Mouse (Mus musculus) embryo, embryonic 11.5 days (tissue): ENCODE measurements around the gene Pla2g10.
A peak's percentile ranks its signal among the peaks of the same experiment; 100 is the strongest.
"Not testable (repeated sequence)": the region's sequence is repeated elsewhere in the genome, so short reads cannot be mapped to it uniquely, and the experiment has no call there.

Experiments
- DNase-seq: peaks from one replicate; pipeline ENCODE4 v3.0.0-alpha.2; 2012; ENCODE audit warnings: low read depth, low spot score

Gene Pla2g10

GRCm38 (mm10) chr16:13729428-13729827 is 1.4 kb downstream of the Pla2g10 start:
- no peak for DNase-seq

DNA sequence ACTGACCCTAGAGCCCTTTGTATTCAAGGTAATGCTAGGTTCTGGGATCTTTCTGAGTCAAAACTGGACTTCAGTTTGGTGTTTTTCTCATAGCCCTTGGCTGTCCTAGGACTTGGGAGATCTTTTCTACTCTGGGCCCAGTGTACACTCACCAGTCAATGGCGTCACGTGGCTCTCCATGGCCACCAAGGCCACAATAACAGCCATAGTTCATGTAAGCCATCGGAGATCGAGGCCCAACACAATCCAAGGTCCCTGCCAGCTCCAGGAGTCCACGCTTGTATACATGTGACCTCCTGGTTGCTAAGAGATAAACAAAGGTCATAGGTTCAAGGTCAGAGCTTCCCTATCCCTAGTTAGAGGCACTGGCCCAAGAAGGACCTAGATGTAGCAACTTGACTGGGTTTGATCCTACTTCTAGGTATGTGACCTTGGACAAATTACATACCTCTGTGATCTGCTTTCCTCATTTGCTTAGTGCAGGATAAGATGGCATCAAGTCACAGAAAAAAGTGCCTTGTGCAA is 2.9 kb downstream of the Pla2g10 start:
- no peak for DNase-seq

DNA sequence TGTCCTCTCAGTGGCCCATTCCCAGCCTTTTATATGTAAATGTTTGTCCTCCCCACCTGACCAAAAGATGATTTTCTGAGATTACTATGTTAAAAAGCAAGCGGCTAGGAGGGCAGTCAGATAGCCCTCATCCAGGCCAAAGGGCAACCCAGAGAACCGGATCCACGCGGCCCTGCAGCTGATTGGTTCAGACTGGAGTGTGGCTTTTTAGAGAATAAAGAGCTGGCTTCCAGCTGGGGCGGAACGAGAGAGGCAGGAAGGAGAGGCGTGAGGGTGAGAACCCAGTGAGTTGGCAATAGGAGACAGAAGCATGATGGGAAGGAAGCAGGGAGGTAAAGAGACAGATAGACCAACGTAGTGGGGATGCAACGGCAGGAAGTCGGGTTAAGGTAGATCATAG is 7.8 kb downstream of the Pla2g10 start:
- no peak for DNase-seq

DNA sequence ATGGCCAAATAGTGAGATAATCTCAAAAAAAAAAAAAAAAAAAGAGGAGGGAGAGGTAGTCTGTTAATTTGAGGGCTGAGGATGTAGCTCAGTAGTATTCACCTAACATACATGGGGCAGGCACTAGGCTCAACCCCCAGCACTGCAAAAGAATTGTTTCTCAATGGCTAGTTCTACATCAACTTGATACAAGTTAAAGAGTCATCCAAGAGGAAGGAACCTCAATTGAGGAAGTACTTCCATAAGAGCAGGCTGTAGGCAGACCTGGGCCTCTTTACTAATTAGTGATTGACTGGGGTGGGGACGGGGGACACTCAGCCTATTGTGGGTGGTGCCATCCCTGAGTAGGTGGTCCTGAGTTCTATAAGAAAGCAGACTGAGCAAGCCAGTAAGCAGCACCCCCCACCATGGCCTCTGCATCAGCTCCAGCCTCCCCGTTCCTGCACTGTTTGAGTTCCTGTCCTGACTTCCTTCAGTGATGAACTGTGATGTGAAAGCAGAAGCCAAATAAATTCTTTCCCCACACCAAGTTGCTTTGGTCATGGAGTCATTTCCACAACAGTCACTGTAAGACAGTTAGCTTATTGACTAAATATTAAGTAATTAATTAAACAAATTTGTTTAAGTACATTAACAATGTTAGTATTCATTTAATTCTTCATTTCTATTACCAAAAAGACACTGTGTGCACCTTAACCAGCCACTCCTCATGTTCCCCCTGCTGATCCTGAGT is 13.8 kb downstream of the Pla2g10 start:
- DNase-seq: no peak

DNA sequence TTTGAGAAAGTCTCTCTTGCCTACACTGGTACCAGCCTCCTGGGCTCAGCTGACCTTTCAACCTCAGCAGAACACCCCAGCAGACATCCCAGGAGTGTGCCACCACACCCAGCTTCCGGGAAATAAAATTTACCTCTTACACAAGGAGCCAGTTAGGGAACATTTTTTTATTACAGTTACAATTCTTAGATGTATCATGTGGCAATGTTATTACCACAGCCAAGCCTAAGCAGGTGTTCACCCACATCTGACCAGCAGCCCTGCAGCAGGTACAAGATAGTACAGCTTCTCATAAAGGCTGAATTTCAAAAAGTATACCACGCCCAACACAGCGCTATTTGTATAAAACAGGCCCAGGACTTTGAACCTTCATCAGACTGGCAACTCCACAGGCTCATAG is 15.9 kb downstream of the Pla2g10 start:
- no peak for DNase-seq

GRCm38 (mm10) chr16:13704676-13705075 is 26.1 kb downstream of the Pla2g10 start:
- DNase-seq: no peak

DNA sequence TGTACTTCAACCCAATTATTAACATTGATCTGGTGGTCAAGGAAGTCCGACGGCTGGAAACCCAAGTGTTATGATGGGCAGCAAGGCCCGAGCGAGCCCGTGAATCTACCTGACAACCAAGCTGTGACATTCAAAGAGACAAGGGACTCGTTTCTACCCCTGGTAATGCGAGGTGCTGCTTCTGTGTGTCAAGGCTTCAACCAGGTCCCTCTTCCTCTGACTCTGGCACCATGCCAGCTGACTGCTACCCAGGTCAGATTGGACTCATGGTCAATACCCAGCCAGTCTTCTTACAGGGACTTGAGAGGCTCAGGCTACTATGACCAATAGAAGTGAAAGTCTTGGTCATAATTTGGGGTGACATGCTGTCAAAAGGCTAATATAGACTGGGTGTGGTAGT is 28.6 kb downstream of the Pla2g10 start:
- no peak for DNase-seq

- no peak for DNase-seq
Observed at GRCm38 (mm10) chr16:13698998-13699397, 31.8 kb downstream of the Pla2g10 start.

- DNase-seq: no peak
Observed at GRCm38 (mm10) chr16:13678601-13679319, 52.0 kb downstream of the Pla2g10 start.

DNA sequence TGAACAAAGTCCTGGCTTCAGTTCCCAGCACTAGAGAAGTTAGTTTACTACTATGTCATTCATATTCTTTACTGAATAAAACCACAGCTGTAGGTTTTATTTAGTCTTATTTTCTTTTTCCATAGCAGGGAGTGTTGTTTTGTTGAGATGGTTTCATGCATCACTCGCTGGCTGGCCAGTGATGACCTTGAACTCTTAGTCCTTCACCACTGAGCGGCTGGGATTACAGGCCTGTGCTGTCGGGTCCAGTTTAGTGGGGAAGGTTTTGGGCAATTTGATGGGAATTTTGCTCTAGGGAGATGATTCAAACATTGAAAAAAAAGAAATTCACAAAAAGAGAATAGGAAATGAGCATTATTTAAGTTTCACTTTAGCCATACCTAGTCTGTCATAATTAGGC is 56.3 kb downstream of the Pla2g10 start:
- no peak for DNase-seq

DNA sequence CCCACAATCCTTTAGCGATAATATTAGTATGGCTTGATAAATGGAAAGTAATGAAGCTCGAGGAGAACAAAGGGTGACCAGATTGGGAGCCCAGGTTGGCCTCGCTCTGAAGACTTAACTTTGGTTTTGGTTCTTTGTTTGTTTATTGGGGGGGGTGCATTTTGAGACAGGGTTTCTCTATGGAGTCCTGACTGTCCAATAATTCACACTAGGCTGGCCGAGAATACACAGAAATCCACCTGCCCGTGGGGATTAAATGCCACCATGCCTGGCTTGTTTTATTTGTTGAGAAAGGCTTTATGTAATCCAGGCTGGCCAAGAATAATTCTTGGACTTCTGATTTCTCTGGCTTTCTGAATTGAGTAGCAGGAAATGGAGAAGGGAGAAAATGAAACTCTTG is 57.7 kb downstream of the Pla2g10 start:
- DNase-seq: no peak

DNA sequence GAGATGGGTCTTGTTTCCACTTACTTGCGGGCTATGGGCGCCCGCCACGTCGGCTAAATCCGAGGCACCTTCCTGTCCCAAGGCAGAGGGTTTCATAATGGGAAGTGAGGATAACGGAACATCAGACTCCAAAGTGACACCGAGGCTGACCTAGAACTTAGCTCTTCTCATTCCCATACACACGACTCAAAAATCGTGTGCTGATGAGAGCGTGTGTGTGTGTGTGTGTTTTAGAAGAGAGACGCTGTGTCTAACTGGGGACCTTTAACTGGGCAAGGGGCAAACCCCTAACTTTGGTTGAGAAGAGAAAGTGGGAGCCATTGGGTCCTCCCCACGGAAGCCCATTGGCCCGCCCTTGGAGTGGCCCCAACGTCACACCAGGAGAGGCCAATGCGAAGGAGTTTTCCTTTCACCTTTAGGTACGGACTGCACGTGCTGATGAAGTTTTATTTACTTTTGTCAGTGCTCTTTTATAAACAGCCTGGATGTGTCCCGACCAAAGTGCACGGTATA is 58.3 kb downstream of the Pla2g10 start:
- DNase-seq: no peak

DNA sequence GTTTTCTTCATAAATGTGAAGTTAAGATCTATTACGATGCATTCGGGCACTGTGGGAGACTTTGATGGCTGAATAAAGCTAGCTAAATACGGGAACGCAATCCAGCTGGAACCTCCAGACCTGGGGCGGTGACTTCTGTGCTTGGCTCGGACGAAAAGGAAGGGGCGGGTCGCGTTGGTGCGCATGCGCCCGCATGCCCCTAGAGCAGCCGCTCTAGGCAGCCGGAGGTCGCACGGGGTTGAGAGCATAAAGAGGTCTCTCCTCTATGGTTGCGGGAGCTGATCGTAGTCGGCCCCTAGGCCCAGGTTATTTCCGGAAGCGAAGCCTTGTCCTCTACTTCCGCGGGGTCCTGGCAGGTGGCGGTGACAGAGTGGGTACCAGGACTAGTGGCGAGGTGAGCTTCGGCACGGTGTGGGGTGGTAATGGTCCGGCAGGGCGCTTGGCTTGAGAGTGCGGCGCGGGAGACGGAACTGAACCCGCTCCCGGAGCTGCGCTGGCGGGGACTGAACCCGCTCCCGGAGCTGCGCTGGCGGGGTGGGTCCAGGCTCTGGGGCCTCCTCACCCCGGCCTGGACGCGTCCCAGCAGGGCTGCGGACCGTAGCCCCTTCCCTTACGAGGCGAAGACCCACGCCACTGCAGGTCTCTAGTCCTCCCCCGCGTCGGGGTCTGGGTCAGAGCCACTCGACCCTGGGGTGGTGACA is 58.9 kb downstream of the Pla2g10 start, which contains the start of the genes Bfar and 3110001I22Rik:
TSS of gene Bfar (plus strand) at position 174 of the 701 bp plus-strand sequence.
TSS of gene 3110001I22Rik (plus strand) at position 245 of the 701 bp plus-strand sequence.
- DNase-seq: peak; percentile 91

DNA sequence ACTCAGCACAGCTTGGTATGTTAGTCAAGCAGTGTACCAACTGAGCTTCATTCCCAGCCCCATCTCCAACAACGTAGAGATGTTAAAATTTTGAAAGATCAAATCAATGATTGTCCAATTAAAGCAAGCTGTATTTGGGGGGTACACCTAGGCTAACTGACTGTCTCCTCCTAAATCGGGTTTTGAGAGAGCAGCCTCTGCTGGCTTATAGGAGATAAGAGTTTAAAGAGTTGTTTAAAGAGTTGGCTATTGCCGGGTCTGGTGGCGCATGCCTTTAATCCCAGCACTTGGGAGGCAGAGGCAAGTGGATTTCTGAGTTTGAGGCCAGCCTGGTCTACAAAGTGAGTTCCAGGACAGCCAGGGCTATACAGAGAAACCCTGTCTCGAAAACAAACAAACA is 59.9 kb downstream of the Pla2g10 start:
- not testable (repeated sequence) for DNase-seq

DNA sequence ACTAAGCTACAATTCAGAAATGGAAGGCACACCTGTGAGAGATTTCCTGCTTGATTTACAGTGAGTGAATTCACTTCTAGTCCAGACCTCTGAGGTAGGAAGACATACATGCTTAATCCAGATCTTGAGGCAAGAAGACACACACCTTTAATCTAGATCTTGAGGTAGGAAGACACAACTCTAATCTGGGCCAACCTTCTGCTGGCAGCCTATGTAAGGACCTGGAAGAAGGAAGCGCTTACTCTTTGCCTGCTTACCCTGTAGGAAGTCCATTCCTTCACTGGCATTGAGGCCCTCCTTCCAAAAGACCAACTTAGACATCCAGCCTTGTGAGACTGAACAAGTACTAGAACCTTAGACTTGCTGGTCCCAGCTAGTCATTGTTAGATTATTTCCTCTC is 61.5 kb downstream of the Pla2g10 start:
- no peak for DNase-seq

DNA sequence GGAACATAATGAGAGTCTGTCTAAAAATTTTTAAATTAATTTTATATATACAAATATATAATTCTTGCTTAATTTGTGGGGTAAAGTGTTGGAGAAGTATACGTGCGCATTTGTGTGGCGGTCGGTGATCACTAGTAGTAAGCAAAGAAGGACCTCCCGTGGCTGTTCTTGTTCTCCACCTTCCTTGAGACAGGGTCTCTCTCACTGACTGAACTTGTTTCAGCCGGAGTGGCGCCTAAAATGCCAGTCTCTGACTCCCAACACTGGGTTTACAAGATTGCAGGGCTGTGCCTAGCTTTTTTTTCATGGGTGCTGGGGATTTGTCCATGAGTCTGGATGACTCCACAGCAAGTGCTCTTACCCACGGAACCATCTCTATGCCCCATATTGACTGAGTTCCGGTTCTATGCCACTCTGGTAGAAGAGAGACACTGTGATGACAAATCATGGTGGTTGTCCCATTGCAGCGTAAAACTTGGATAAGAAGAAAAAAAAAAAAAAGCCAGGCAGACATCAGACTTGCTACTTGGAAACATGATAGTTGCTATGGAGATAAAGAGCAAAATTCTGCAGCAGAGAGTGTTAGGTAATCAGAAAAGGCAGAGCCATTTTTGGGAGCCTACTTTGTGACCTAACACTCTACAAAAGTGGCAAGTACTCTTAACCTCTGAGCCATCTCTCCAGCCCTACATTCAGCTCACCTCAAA is 62.2 kb downstream of the Pla2g10 start:
- no peak for DNase-seq

DNA sequence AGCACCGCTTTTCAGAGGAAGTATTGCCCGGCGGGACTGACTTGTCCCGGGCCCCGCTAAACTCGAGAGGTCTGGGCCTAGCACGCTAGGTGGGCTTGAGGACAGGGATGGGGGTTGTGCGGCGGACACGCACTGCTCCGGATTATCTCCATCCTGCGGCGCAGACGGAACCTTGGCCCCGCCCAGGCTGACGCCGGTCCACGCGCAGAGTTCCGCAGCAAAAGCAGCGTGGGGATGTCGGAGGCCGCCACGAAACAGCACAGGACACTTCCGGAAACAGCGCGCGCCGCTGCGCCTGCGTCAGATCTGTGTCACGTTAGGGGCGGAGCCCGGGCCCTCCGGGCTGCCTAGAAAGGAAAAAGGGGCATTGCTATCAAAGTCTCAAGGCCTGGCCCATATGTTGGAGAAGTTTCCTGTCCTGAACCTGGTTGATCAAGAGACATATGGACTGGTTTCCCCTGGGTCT is 62.9 kb downstream of the Pla2g10 start, which contains the start of gene Parn:
TSS of gene Parn (minus strand) at position 293 of the 466 bp plus-strand sequence.
- peak; percentile 90 for DNase-seq
